Mouse (Mus musculus) G1E (cell line): Measurements from ENCODE around the gene Adad2.

Experiments used
- CTCF ChIP-seq: IDR thresholded peaks from 2 replicates; pipeline ENCODE4 v1.5.1; 2012; ENCODE audit warnings: low read depth, low read length, inconsistent platforms, mixed read lengths
- GATA1 ChIP-seq: IDR thresholded peaks from 2 replicates; pipeline ENCODE4 v1.6.1; 2012; ENCODE audit warnings: borderline replicate concordance, low read length, inconsistent platforms, mixed read lengths
- GATA2 ChIP-seq: IDR thresholded peaks from 2 replicates; pipeline ENCODE4 v1.6.1; 2012; ENCODE audit warnings: low read depth, low read length, inconsistent platforms, borderline replicate concordance
- TAL1 ChIP-seq: conservative IDR thresholded peaks from 2 replicates; pipeline ENCODE4 v1.6.1; 2012; ENCODE audit warnings: low read depth, low read length, inconsistent platforms, mixed read lengths

DNA sequence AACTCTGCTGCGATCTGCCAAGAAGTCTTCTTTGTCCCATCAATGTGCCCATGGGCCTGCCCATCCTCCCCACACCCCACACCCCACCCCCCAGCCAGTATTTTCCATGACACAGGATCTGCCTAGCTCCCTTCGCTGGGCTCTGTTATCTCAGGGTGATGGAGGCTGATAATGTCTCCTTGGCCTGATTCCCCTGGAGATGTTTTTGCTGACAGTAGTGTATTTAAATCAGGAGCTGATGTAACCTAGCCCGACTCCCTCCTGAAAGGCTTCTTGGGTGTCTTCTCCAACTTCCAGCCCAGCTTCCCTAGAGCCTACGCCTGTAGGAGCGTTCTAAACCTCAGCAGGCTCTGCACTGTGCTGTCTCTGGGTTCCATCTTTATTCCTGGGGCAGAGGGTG is 6.3 kb downstream of the Adad2 start:
- TF ChIP-seq CTCF: no peak
- no peak for TF ChIP-seq GATA2
- no peak for TF ChIP-seq GATA1
- TF ChIP-seq TAL1: no peak
